Mouse (Mus musculus): ENCODE results near the gene Gstm3. TPM values are rescaled to one million over a fixed set of nuclear protein-coding genes. Genes with fewer than 3 reads are reported as not detected.
"Not testable (repeated sequence)": the region's sequence is repeated elsewhere in the genome, so short reads cannot be mapped to it uniquely, and the experiment has no call there.

The Gstm3 gene
- polyA plus RNA-seq (2012; rRNA removed): 0.41 and 0.63 TPM in 2 replicates

DNA sequence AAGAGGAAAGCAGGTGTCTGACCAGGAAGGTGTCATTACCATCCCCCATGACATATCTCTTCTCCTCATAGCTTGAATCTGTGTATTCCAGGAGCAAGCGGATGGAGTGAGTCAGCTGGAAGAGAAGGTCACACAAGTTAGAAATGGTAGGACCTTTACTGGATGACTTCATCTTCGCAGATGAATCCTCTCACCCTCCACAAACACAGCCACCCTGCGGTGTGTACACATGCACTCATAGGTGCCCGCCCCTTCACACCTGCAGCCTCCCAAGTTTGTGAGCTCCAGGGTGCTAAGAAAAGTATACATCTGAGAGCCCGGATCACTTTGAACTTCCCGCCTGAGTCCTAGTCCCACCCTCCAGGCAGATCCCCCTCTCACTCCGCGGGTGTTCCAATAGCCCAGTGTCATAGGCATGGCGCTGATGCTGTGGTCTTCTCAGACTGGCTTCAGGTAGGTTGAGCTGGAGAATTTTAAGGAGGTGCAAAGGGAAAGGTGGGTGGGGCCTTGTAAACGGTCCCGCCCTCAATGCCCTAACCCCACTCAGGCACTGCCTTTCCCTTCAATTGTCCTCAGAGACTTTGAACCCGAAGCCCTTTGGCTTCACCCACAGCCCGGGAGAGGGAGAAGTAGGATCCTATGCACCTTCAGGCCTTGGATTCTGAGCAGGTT is at the start of gene Gstm3:
Gstm3 (minus strand) TSS at position 560 of the 672 bp plus-strand sequence.
- no peaks in the 10 kb centered on the region for H3K27me3 ChIP-seq (replicated peaks; ENCODE audit: control insufficient read depth, insufficient read depth, low read length)
- TF ChIP-seq POLR2A (IDR thresholded peaks at IDR 0.05; ENCODE audit: low read depth, low read length) (no peak), CTCF (conservative IDR thresholded peaks at IDR 0.05; ENCODE audit: insufficient read depth, insufficient read length, low read depth, low read length) (no peak)
- H3K36me3 ChIP-seq (ENCODE audit: control insufficient read depth, insufficient read depth, low read length): no peaks in the 10 kb centered on the region
- H3K4me3 ChIP-seq (ENCODE audit: insufficient read depth, low read depth, low read length): no peak within 1 kb of the TSS
- 61% methylated on average over 13 of the region's 13 CpGs for WGBS
- no peak within 1 kb of the TSS for H3K27ac ChIP-seq (ENCODE audit: insufficient read depth, low read depth, low read length)
- DNase-seq: no peak
- no peaks in the 10 kb centered on the region for H3K4me1 ChIP-seq (ENCODE audit: control insufficient read depth, insufficient read depth, low read length)

DNA sequence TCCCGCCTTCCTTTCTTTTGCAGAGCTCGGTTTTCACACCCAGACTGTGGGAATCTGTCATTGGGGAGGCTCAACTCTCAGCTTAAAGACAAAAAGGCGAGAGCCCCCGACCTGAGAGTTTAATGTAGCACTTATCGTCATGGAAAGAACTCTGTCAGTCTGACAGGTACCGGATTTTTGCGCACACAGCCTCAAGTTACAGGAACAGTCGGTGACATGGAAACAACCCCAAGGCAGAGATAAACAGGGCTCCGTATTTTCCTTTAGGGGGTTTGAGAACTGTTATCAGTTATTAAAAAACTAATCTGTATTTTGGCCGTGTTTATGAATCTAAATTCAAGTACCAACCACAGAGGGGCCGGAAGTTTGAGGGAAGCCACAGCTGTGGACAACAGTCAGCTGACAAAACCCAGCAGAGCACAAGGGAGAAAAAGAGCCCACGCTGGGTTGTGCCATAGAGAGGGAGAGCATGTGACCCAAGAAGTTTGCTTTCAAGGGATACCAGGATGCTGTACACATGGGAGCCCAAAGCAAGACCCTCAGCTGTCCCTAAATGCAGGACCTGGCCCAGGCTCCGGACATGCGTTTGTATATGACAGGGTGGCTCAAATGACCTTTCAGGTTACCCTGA is 49.2 kb upstream of the Gstm3 start:
- no peak for DNase-seq
- Histone ChIP-seq H3K4me3 (ENCODE audit: insufficient read depth, low read depth, low read length) (peak overlapping the region; percentile 31), H3K4me1 (ENCODE audit: control insufficient read depth, insufficient read depth, low read length) (peaks cover 30% of the 10 kb centered on the region), H3K27ac (ENCODE audit: insufficient read depth, low read depth, low read length) (peak overlapping the region; percentile 86), H3K27me3 (replicated peaks; ENCODE audit: control insufficient read depth, insufficient read depth, low read length) (no peaks in the 10 kb centered on the region), H3K36me3 (ENCODE audit: control insufficient read depth, insufficient read depth, low read length) (no peaks in the 10 kb centered on the region)
- 15% methylated on average over 14 of the region's 14 CpGs for WGBS
- TF ChIP-seq CTCF (conservative IDR thresholded peaks at IDR 0.05; ENCODE audit: insufficient read depth, insufficient read length, low read depth, low read length) (no peak), POLR2A (IDR thresholded peaks at IDR 0.05; ENCODE audit: low read depth, low read length) (no peak)

DNA sequence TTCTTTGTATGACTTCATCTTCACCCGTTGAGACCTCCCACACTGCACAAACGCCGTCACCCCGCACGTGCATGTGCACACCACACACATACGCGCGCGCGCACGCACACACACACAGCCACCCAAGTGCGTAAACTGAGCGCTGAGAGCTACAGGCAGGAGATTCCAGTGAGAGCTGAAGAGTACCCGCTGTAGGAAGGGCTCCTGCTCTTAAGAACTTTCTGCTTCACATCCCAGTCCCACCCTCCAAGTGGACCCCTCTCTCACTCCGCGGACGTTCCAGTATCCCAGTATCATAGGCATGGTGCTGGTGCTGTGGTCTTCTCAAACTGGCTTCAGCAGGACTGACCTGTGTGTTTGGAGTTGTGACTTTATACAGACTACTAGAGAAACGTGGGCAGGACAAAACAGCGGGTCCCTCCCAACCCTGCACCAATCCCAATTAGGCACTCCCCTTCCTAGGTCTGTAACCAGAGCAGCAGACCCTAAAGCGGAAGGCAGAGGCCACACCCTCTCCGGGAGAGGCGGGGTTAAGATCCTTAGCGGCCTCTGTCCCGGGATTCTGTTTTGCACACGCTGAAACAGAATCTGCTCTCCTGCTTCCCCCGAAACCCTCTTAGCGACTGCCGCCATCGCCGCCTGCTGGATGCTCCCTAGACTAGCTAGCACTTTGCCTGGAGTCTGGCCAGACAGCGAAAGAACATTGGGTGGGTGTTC is 48.5 kb upstream of the Gstm3 start, which contains the start of gene Gstm1:
Gstm1 (minus strand) TSS at position 501 of the 717 bp plus-strand sequence.
- H3K4me1 ChIP-seq (ENCODE audit: control insufficient read depth, insufficient read depth, low read length): peaks cover 35% of the 10 kb centered on the region
- DNase-seq: peak; percentile 99
- WGBS: under 1% methylated on average over 31 of the region's 31 CpGs
- TF ChIP-seq POLR2A (IDR thresholded peaks at IDR 0.05; ENCODE audit: low read depth, low read length): peak; percentile 70
- peak; percentile 93 for TF ChIP-seq CTCF (conservative IDR thresholded peaks at IDR 0.05; ENCODE audit: insufficient read depth, insufficient read length, low read depth, low read length)
- H3K27ac ChIP-seq (ENCODE audit: insufficient read depth, low read depth, low read length): peak within 1 kb of the TSS; percentile 86
- no peaks in the 10 kb centered on the region for H3K36me3 ChIP-seq (ENCODE audit: control insufficient read depth, insufficient read depth, low read length)
- H3K4me3 ChIP-seq (ENCODE audit: insufficient read depth, low read depth, low read length): peak within 1 kb of the TSS; percentile 55
- no peaks in the 10 kb centered on the region for H3K27me3 ChIP-seq (replicated peaks; ENCODE audit: control insufficient read depth, insufficient read depth, low read length)

DNA sequence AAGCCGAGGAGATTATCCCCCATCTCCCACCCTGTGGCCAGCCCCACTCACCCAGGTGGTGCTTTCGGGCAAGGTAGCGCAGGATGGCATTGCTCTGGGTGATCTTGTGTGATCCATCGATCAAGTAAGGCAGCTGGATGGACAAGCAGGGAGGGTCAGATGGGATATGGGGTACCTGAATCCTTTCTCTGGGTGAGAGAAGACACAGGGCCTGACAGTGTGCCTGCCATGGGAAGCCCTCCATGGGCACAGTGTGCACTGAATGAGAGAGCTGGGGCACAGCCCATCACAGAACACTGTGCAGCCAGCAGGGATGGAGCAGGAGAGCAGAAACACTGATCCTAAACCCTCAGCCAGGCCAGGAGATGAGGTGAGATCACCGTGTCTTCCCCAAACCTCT is 47.4 kb upstream of the Gstm3 start:
- not testable (repeated sequence) for DNase-seq; H3K36me3 ChIP-seq (ENCODE audit: control insufficient read depth, insufficient read depth, low read length); H3K27me3 ChIP-seq (replicated peaks; ENCODE audit: control insufficient read depth, insufficient read depth, low read length); H3K27ac ChIP-seq (ENCODE audit: insufficient read depth, low read depth, low read length)
- WGBS: 93% methylated on average over 5 of the region's 5 CpGs
- Histone ChIP-seq H3K4me3 (ENCODE audit: insufficient read depth, low read depth, low read length) (peak overlapping the region; percentile 14; the same call in 1 of the 2 replicates), H3K4me1 (ENCODE audit: control insufficient read depth, insufficient read depth, low read length) (peaks cover 35% of the 10 kb centered on the region)

DNA sequence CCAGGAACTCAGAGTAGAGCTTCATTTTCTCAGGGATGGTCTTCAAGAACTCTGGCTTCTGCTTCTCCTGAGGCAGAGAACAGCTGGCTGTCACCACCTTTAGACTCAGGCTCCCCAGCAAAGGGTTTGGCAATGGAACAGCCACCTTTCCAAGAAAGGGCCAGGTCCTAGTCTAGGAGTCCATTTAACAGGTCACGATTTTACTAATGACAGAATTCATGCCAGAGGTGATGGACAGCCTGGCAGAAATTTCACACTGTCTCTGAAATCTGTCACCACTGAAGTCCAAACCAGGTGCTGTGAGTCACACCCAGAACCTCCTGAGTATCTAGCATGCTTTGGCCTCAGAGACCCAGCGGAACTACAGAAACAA is 45.9 kb upstream of the Gstm3 start:
- H3K4me3 ChIP-seq (ENCODE audit: insufficient read depth, low read depth, low read length): no peak overlapping the region
- TF ChIP-seq POLR2A (IDR thresholded peaks at IDR 0.05; ENCODE audit: low read depth, low read length): no peak
- TF ChIP-seq CTCF (conservative IDR thresholded peaks at IDR 0.05; ENCODE audit: insufficient read depth, insufficient read length, low read depth, low read length): no peak
- peaks cover 35% of the 10 kb centered on the region for H3K4me1 ChIP-seq (ENCODE audit: control insufficient read depth, insufficient read depth, low read length)
- peak overlapping the region; percentile 21; the same call in 1 of the 2 replicates for H3K27ac ChIP-seq (ENCODE audit: insufficient read depth, low read depth, low read length)
- DNase-seq: peak; percentile 85
- H3K27me3 ChIP-seq (replicated peaks; ENCODE audit: control insufficient read depth, insufficient read depth, low read length): no peaks in the 10 kb centered on the region
- 57% methylated on average over 2 of the region's 2 CpGs for WGBS
- no peaks in the 10 kb centered on the region for H3K36me3 ChIP-seq (ENCODE audit: control insufficient read depth, insufficient read depth, low read length)

DNA sequence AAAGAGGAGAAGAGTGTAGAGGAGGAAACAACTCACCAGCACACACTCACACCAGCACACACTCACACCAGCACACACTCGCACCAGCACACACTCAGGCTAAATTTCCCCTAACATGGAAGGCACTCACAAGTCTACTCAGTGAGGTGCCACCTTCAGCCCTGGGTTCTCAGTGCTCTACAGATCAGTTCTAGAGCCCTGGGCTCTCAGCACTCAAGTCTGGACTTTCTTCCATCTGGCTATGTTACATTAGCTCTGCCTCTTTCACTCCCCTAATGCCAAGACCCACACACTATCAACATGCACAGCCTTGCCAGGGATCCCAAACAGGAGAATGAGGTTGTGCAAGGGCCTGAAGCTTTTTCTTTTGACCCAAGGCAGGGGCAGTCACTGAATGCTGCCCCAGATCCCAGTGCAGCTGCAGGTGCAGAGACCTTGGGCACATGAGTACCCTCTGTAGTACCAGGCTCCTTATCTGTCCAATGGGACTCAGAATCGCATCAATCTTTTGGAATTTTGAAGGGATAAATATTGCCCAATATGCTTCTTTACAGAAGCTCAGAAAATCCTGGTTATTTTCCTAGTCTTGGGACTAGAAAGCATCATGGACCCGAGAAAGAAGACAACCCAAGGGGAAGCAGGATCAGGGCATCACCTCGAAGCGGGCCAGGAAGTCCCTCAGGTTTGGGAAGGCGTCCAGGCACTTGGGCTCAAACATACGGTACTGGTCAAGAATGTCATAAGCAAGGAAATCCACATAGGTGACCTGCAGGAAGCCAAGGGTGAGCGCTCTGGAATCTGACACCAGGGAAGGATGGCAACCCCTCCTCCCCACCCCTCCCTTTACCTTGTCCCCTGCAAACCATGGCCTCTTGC is 45.3 kb upstream of the Gstm3 start:
- Histone ChIP-seq H3K27ac (ENCODE audit: insufficient read depth, low read depth, low read length) (peak overlapping the region; percentile 59), H3K4me3 (ENCODE audit: insufficient read depth, low read depth, low read length) (no peak overlapping the region), H3K27me3 (replicated peaks; ENCODE audit: control insufficient read depth, insufficient read depth, low read length) (no peaks in the 10 kb centered on the region), H3K4me1 (ENCODE audit: control insufficient read depth, insufficient read depth, low read length) (peaks cover 35% of the 10 kb centered on the region), H3K36me3 (ENCODE audit: control insufficient read depth, insufficient read depth, low read length) (no peaks in the 10 kb centered on the region)
- no peak for DNase-seq
- no peak for TF ChIP-seq CTCF (conservative IDR thresholded peaks at IDR 0.05; ENCODE audit: insufficient read depth, insufficient read length, low read depth, low read length)
- no peak for TF ChIP-seq POLR2A (IDR thresholded peaks at IDR 0.05; ENCODE audit: low read depth, low read length)
- WGBS: 58% methylated on average over 8 of the region's 8 CpGs
